Mouse (Mus musculus) kidney, embryonic 15.5 days (tissue): ENCODE results near the gene Ube2n. TPM values are rescaled to one million over a fixed set of nuclear protein-coding genes. Genes with fewer than 3 reads are reported as not detected.
A peak's percentile ranks its signal among the peaks of the same experiment; 100 is the strongest.

Experiments
- ATAC-seq: fragments of 200-750 bp; cut with Nextera tagmentation; replicated peaks from 2 replicates; pipeline ENCODE4 v1.8.0; 2017; ENCODE audit warnings: moderate TSS enrichment; ENCODE audit not compliant: low FRiP score
- H3K27ac ChIP-seq: fragments of 300-500 bp; sonication (generic); 2 replicates; pipeline ENCODE4 v1.5.1; 2015; ENCODE audit warnings: mild to moderate bottlenecking, inconsistent platforms
- H3K27me3 ChIP-seq: fragments of 300-500 bp; sonication (generic); 2 replicates; pipeline ENCODE4 v1.6.1; 2015; ENCODE audit warnings: inconsistent platforms
- H3K36me3 ChIP-seq: fragments of 300-500 bp; sonication (generic); 2 replicates; pipeline ENCODE4 v1.6.1; 2015; ENCODE audit warnings: inconsistent platforms
- H3K4me1 ChIP-seq: fragments of 300-500 bp; sonication (generic); 2 replicates; pipeline ENCODE4 v1.6.1; 2015; ENCODE audit warnings: inconsistent platforms
- H3K4me2 ChIP-seq: fragments of 300-500 bp; sonication (generic); 2 replicates; pipeline ENCODE4 v1.6.1; 2015; ENCODE audit warnings: moderate library complexity, mild to moderate bottlenecking, inconsistent platforms
- H3K4me3 ChIP-seq: fragments of 300-500 bp; sonication (generic); replicated peaks from 2 replicates; pipeline ENCODE4 v1.5.1; 2015; ENCODE audit warnings: mild to moderate bottlenecking, inconsistent platforms
- H3K9ac ChIP-seq: fragments of 300-500 bp; sonication (generic); 2 replicates; pipeline ENCODE4 v1.6.1; 2015; ENCODE audit warnings: mild to moderate bottlenecking, inconsistent platforms
- H3K9me3 ChIP-seq: fragments of 300-500 bp; sonication (generic); replicated peaks from 2 replicates; pipeline ENCODE4 v1.6.1; 2016; ENCODE audit warnings: inconsistent platforms
- WGBS: fragments of 180-500 bp; shearing (Covaris S2); methylation state at CpG from one replicate; pipeline ENCODE4 v1.1.7; 2015; ENCODE audit warnings: mixed read lengths; 5-methylcytosine and 5-hydroxymethylcytosine counted together
- polyA plus RNA-seq: library from polyadenylated mRNA; unstranded; fragments of >200 nt; fragmentation: Nextera tagmentation; extraction: Ambion mirVana; gene quantifications from 2 replicates; pipeline ENCODE4 v1.2.1, GENCODE M21; 2015

Gene Ube2n
- polyA plus RNA-seq = 347 and 381 TPM in 2 replicates

- Histone ChIP-seq H3K27me3 (no peaks in the 10 kb centered on the region), H3K9me3 (no peaks in the 10 kb centered on the region), H3K27ac (peak within 1 kb of the TSS; percentile 100), H3K36me3 (no peaks in the 10 kb centered on the region), H3K4me2 (peak within 1 kb of the TSS; percentile 65), H3K4me1 (peaks cover 12% of the 10 kb centered on the region), H3K4me3 (peak within 1 kb of the TSS; percentile 87), H3K9ac (peak within 1 kb of the TSS; percentile 97)
- WGBS = under 1% methylated on average over 80 of the region's 81 CpGs
- peak; percentile 97 for ATAC-seq
Observed at GRCm38 (mm10) chr10:95514656-95515292, at the start of gene Ube2n. TSS of gene Ube2n (plus strand) at chr10:95515145.

- ATAC-seq = no peak
- Histone ChIP-seq H3K27me3 (no peaks in the 10 kb centered on the region), H3K4me1 (0 out of 2 replicates have a peak, but pooled peaks cover 2% of the 10 kb centered on the region), H3K36me3 (no peaks in the 10 kb centered on the region), H3K4me2 (no peak overlapping the region), H3K27ac (no peak overlapping the region), H3K9ac (no peak overlapping the region), H3K9me3 (no peaks in the 10 kb centered on the region), H3K4me3 (no peak overlapping the region)
- 26% methylated on average over 4 of the region's 4 CpGs for WGBS
Observed at GRCm38 (mm10) chr10:95465485-95465896, 49.5 kb upstream of the Ube2n start.

GRCm38 (mm10) chr10:95468894-95469293 is 46.1 kb upstream of the Ube2n start:
- no peak for ATAC-seq
- 0 out of 2 replicates have a peak, but pooled peaks cover 2% of the 10 kb centered on the region for H3K4me1 ChIP-seq
- WGBS = 59% methylated on average over 4 of the region's 4 CpGs
- no peaks in the 10 kb centered on the region for H3K36me3 ChIP-seq
- H3K4me3 ChIP-seq = no peak overlapping the region
- no peak overlapping the region for H3K4me2 ChIP-seq
- H3K27me3 ChIP-seq = no peaks in the 10 kb centered on the region
- H3K9me3 ChIP-seq = no peaks in the 10 kb centered on the region
- H3K27ac ChIP-seq = no peak overlapping the region
- H3K9ac ChIP-seq = no peak overlapping the region

GRCm38 (mm10) chr10:95471186-95471585 is 43.8 kb upstream of the Ube2n start:
- no peak for ATAC-seq
- no peaks in the 10 kb centered on the region for H3K9me3 ChIP-seq
- no peak overlapping the region for H3K4me3 ChIP-seq
- no peaks in the 10 kb centered on the region for H3K4me1 ChIP-seq
- H3K27ac ChIP-seq = no peak overlapping the region
- no peaks in the 10 kb centered on the region for H3K27me3 ChIP-seq
- H3K36me3 ChIP-seq = no peaks in the 10 kb centered on the region
- H3K4me2 ChIP-seq = no peak overlapping the region
- WGBS = 81% methylated on average over 3 of the region's 3 CpGs
- H3K9ac ChIP-seq = no peak overlapping the region

GRCm38 (mm10) chr10:95471889-95472547 is 42.9 kb upstream of the Ube2n start:
- Histone ChIP-seq H3K9me3 (no peaks in the 10 kb centered on the region), H3K4me2 (no peak overlapping the region), H3K4me3 (no peak overlapping the region), H3K27me3 (no peaks in the 10 kb centered on the region), H3K9ac (no peak overlapping the region), H3K36me3 (no peaks in the 10 kb centered on the region), H3K4me1 (no peaks in the 10 kb centered on the region), H3K27ac (no peak overlapping the region)
- ATAC-seq = no peak
- 89% methylated on average over 11 of the region's 11 CpGs for WGBS

GRCm38 (mm10) chr10:95475923-95476322 is 39.0 kb upstream of the Ube2n start:
- Histone ChIP-seq H3K4me2 (no peak overlapping the region), H3K27me3 (no peaks in the 10 kb centered on the region), H3K4me1 (no peaks in the 10 kb centered on the region), H3K4me3 (no peak overlapping the region), H3K9ac (no peak overlapping the region), H3K9me3 (no peaks in the 10 kb centered on the region), H3K36me3 (peaks cover 12% of the 10 kb centered on the region), H3K27ac (no peak overlapping the region)
- 0 out of 2 replicates have a peak, but pooled peaks have one; percentile 36 for ATAC-seq
- 10% methylated on average over 10 of the region's 10 CpGs for WGBS

GRCm38 (mm10) chr10:95477516-95477915 is 37.4 kb upstream of the Ube2n start:
- H3K9ac ChIP-seq = no peak overlapping the region
- no peaks in the 10 kb centered on the region for H3K4me1 ChIP-seq
- no peak overlapping the region for H3K4me2 ChIP-seq
- no peaks in the 10 kb centered on the region for H3K27me3 ChIP-seq
- 83% methylated on average over 11 of the region's 11 CpGs for WGBS
- H3K4me3 ChIP-seq = no peak overlapping the region
- no peak overlapping the region for H3K27ac ChIP-seq
- H3K9me3 ChIP-seq = no peaks in the 10 kb centered on the region
- no peak for ATAC-seq
- peaks cover 25% of the 10 kb centered on the region for H3K36me3 ChIP-seq

GRCm38 (mm10) chr10:95489653-95490052 is 25.3 kb upstream of the Ube2n start:
- no peaks in the 10 kb centered on the region for H3K9me3 ChIP-seq
- H3K4me2 ChIP-seq = no peak overlapping the region
- H3K4me3 ChIP-seq = no peak overlapping the region
- no peak overlapping the region for H3K27ac ChIP-seq
- H3K4me1 ChIP-seq = no peaks in the 10 kb centered on the region
- no peak for ATAC-seq
- 77% methylated on average over 2 of the region's 2 CpGs for WGBS
- no peaks in the 10 kb centered on the region for H3K27me3 ChIP-seq
- H3K9ac ChIP-seq = no peak overlapping the region
- H3K36me3 ChIP-seq = peaks cover 97% of the 10 kb centered on the region

- no peaks in the 10 kb centered on the region for H3K9me3 ChIP-seq
- no peak overlapping the region for H3K4me2 ChIP-seq
- ATAC-seq = no peak
- H3K4me1 ChIP-seq = no peaks in the 10 kb centered on the region
- H3K27ac ChIP-seq = no peak overlapping the region
- H3K27me3 ChIP-seq = no peaks in the 10 kb centered on the region
- no peak overlapping the region for H3K4me3 ChIP-seq
- 94% methylated on average over 5 of the region's 5 CpGs for WGBS
- H3K36me3 ChIP-seq = peaks cover 86% of the 10 kb centered on the region
- no peak overlapping the region for H3K9ac ChIP-seq
Observed at GRCm38 (mm10) chr10:95494268-95494667, 20.7 kb upstream of the Ube2n start.

GRCm38 (mm10) chr10:95501033-95501432 is 13.9 kb upstream of the Ube2n start:
- Histone ChIP-seq H3K4me2 (peak overlapping the region; percentile 60), H3K36me3 (peaks cover 26% of the 10 kb centered on the region), H3K9me3 (no peaks in the 10 kb centered on the region), H3K27ac (peak overlapping the region; percentile 91), H3K9ac (peak overlapping the region; percentile 84), H3K4me1 (peaks cover 10% of the 10 kb centered on the region), H3K27me3 (no peaks in the 10 kb centered on the region), H3K4me3 (peak overlapping the region; percentile 84)
- ATAC-seq = no peak
- 1% methylated on average over 7 of the region's 7 CpGs for WGBS

- Histone ChIP-seq H3K9ac (peak within 1 kb of the TSS; percentile 84), H3K36me3 (peaks cover 23% of the 10 kb centered on the region), H3K27ac (peak within 1 kb of the TSS; percentile 91), H3K27me3 (no peaks in the 10 kb centered on the region), H3K4me2 (peak within 1 kb of the TSS; percentile 60), H3K9me3 (no peaks in the 10 kb centered on the region), H3K4me1 (peaks cover 10% of the 10 kb centered on the region), H3K4me3 (peak within 1 kb of the TSS; percentile 84)
- WGBS = under 1% methylated on average over 35 of the region's 35 CpGs
- peak; percentile 97 for ATAC-seq
Observed at GRCm38 (mm10) chr10:95501463-95502081, 13.4 kb upstream of the Ube2n start, which contains the start of gene Mrpl42. TSS of gene Mrpl42 (minus strand) at chr10:95501940.
